Mouse (Mus musculus) activated CD4-positive, CD25-positive, alpha-beta regulatory T cell, adult 9 weeks (primary cell): ENCODE data around the gene Amh. TPM values are rescaled to one million over a fixed set of nuclear protein-coding genes. Genes with fewer than 3 reads are reported as not detected.

Experiments used
- polyA plus RNA-seq: library from polyadenylated mRNA; unstranded; fragments of 100-300 nt; shearing (Covaris generic); gene quantifications from one replicate; pipeline ENCODE4 v1.2.1, GENCODE M21; 2017

Amh gene
- not detected for polyA plus RNA-seq

DNA sequence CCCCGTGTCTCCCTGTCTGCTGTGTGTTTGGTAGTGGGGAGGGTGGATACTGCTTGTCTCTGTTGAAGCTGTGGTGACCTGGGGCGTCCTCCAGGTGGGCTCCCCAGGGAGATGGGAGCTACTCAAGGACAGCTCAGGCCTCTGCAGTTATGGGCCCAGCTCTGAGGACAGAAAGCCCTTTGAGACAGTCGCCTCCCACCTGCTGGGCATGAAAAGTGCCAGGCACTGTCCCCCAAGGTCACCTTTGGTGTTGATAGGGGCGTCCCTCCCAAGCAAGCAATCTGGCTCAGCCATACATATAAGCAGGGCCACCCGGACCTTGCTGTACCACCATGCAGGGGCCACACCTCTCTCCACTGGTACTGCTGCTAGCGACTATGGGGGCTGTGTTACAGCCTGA is at the start of gene Amh:
Gene Amh, plus strand, starts transcription at position 328 of the 400 bp plus-strand sequence.

GRCm38 (mm10) chr10:80798150-80799006 is 6.7 kb upstream of the Amh start, which contains the start of the genes Sf3a2 and Plekhj1:
Gene Sf3a2 (plus strand): TSS chr10:80798198.
Gene Plekhj1 (minus strand): TSS chr10:80798626.

DNA sequence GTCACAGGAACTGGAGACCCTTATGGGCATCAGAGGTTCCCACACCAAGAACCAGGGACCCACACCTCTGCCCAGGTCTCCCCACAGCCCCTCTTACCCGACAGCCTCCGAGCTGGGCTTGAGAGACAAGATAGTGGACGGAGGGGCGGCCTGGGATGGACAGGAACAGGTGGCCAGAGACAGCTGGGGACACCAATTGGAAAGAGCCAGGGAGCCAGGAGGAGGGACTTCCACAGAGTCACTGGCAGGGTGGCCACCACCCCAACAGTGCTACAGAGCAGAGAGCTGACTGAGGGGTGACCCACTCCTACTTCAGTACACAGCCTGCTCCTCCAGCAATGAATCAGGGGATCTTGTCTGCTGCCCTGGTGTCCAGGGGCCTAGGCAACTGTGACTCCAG is 8.3 kb downstream of the Amh start, which contains the start of gene Jsrp1:
Gene Jsrp1, minus strand, starts transcription at position 133 of the 400 bp plus-strand sequence.

GRCm38 (mm10) chr10:80826151-80827062 is 21.4 kb downstream of the Amh start, which contains the start of gene Oaz1:
Gene Oaz1 (plus strand): TSS chr10:80826656.

GRCm38 (mm10) chr10:80843931-80844547 is 39.0 kb downstream of the Amh start, which contains the start of gene Lingo3:
Gene Lingo3 (minus strand): TSS chr10:80844039.

DNA sequence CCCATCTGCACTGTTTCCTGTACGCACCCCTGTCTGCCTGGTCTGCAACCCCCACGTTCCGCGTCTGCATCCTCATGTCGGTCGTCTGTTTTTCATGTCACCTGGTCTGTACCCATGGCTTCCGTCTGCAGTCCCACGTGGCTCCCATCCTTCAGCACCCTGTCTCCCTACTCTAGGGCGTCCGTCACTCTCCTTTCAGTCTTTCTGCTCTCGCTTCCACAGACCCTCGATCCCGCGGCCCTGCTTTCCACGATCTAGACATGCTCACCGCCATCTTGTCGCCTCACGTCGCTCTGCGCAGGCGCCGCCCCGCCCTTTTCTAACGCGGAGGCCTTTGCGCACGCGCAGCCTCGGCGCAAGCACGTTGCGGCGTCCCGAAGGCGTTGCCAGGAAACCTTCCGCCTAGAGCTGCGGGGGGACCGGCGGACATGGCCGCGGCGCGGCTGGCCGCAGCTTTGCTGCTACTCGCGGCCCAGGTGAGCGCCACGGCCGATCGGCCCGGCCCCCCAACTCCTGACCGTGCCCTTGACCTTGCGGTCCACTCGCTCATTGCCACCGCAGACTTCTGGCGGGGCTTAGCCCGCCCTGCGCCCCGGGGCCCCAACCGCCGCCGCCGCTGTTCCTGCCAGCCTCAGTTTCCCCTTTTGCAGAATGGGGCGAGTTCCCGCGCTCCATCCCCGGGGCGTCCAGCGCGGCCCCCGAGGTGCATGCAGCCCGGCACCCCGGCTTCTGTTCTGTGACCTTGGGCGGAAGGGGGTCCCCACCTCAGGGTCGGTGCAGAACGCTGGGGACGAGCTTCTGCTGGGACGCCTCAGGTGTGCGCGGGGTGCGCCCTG is 50.1 kb downstream of the Amh start, which contains the start of the genes Lsm7 and Sppl2b:
Gene Lsm7, minus strand, starts transcription at position 297 of the 836 bp plus-strand sequence.
Gene Sppl2b, plus strand, starts transcription at position 363 of the 836 bp plus-strand sequence.

Other genes starting within 250 kb of the Amh start
- 47.1 TPM for gene Rexo1, start 243.7 kb upstream of the Amh start, polyA plus RNA-seq
- gene Klf16, start 227.9 kb upstream of the Amh start, polyA plus RNA-seq = 1.1 TPM
- gene Abhd17a, start 214.9 kb upstream of the Amh start, polyA plus RNA-seq = 28.7 TPM
- 115 TPM for gene Scamp4, start 202.4 kb upstream of the Amh start, polyA plus RNA-seq
- 4.6 TPM for gene Adat3, start 202.4 kb upstream of the Amh start, polyA plus RNA-seq
- 12.7 TPM for gene Gm49322, start 199.2 kb upstream of the Amh start, polyA plus RNA-seq
- gene Csnk1g2, start 182.4 kb upstream of the Amh start, polyA plus RNA-seq = 8.2 TPM
- 2.7 TPM for gene Btbd2, start 148.2 kb upstream of the Amh start, polyA plus RNA-seq
- 19.0 TPM for gene Mknk2, start 127.1 kb upstream of the Amh start, polyA plus RNA-seq
- gene Mob3a, start 103.3 kb upstream of the Amh start, polyA plus RNA-seq = 412 TPM
- 148 TPM for gene Izumo4, start 103.1 kb upstream of the Amh start, polyA plus RNA-seq
- gene Ap3d1, start 63.0 kb upstream of the Amh start, polyA plus RNA-seq = 42.7 TPM
- 8.4 TPM for gene Dot1l, start 50.0 kb upstream of the Amh start, polyA plus RNA-seq
- 75.0 TPM for gene Sf3a2, start 7.0 kb upstream of the Amh start, polyA plus RNA-seq
- gene Plekhj1, start 6.6 kb upstream of the Amh start, polyA plus RNA-seq = 206 TPM
- not detected for gene Jsrp1, start 8.3 kb downstream of the Amh start, polyA plus RNA-seq
- gene Oaz1, start 21.4 kb downstream of the Amh start, polyA plus RNA-seq = 2,065 TPM
- gene Lingo3, start 38.8 kb downstream of the Amh start, polyA plus RNA-seq = not detected
- 190 TPM for gene Lsm7, start 50.0 kb downstream of the Amh start, polyA plus RNA-seq
- gene Sppl2b, start 50.0 kb downstream of the Amh start, polyA plus RNA-seq = 41.4 TPM
- not detected for gene Tmprss9, start 66.6 kb downstream of the Amh start, polyA plus RNA-seq
- gene Timm13, start 95.7 kb downstream of the Amh start, polyA plus RNA-seq = 242 TPM
- 16.4 TPM for gene Lmnb2, start 113.0 kb downstream of the Amh start, polyA plus RNA-seq
- 93.9 TPM for gene Gadd45b, start 124.8 kb downstream of the Amh start, polyA plus RNA-seq
- gene Gng7, start 209.7 kb downstream of the Amh start, polyA plus RNA-seq = 0.09 TPM
- gene Diras1, start 220.4 kb downstream of the Amh start, polyA plus RNA-seq = not detected
- gene Slc39a3, start 232.2 kb downstream of the Amh start, polyA plus RNA-seq = 15.1 TPM